Mouse (Mus musculus): ENCODE data around the gene Tcf7l2. TPM values are rescaled to one million over a fixed set of nuclear protein-coding genes. Genes with fewer than 3 reads are reported as not detected.

Tcf7l2 gene
- polyA plus RNA-seq, 1 experiment from 2014 or later = 61.7 TPM

GRCm38 (mm10) chr19:55787420-55787819 is 45.8 kb downstream of the Tcf7l2 start:
- no peak overlapping the region for H3K4me3 ChIP-seq (replicated peaks)
- no peaks in the 10 kb centered on the region for H3K9me3 ChIP-seq (replicated peaks)
- H3K4me1 ChIP-seq = peaks cover 65% of the 10 kb centered on the region
- no peaks in the 10 kb centered on the region; the same call in 1 of the 2 replicates for H3K36me3 ChIP-seq
- H3K9ac ChIP-seq = no peak overlapping the region
- ATAC-seq (replicated peaks; ENCODE audit: low FRiP score) = no peak
- 85% methylated on average over 13 of the region's 13 CpGs for WGBS
- no peak overlapping the region for H3K4me2 ChIP-seq
- H3K27ac ChIP-seq = no peak overlapping the region
- H3K27me3 ChIP-seq = no peaks in the 10 kb centered on the region

- Histone ChIP-seq H3K4me1 (peaks cover 61% of the 10 kb centered on the region), H3K27me3 (no peaks in the 10 kb centered on the region), H3K27ac (peak overlapping the region; percentile 25; the same call in 1 of the 2 replicates), H3K4me2 (no peak overlapping the region), H3K36me3 (no peaks in the 10 kb centered on the region; the same call in 1 of the 2 replicates), H3K4me3 (replicated peaks) (no peak overlapping the region), H3K9me3 (replicated peaks) (no peaks in the 10 kb centered on the region), H3K9ac (no peak overlapping the region)
- 56% methylated on average over 7 of the region's 7 CpGs for WGBS
- no peak for ATAC-seq (replicated peaks; ENCODE audit: low FRiP score)
These were observed 46.8 kb downstream of the Tcf7l2 start for GRCm38 (mm10) chr19:55788285-55788904.

- ATAC-seq (replicated peaks; ENCODE audit: low FRiP score) = no peak
- no peaks in the 10 kb centered on the region; the same call in 1 of the 2 replicates for H3K36me3 ChIP-seq
- no peak overlapping the region for H3K4me2 ChIP-seq
- 67% methylated on average over 5 of the region's 5 CpGs for WGBS
- H3K4me3 ChIP-seq (replicated peaks) = no peak overlapping the region
- H3K9me3 ChIP-seq (replicated peaks) = no peaks in the 10 kb centered on the region
- H3K4me1 ChIP-seq = peaks cover 60% of the 10 kb centered on the region
- H3K27me3 ChIP-seq = no peaks in the 10 kb centered on the region
- 0 out of 2 replicates have a peak overlapping the region, but pooled peaks have one; percentile 25 for H3K27ac ChIP-seq
- H3K9ac ChIP-seq = no peak overlapping the region
These were observed 47.3 kb downstream of the Tcf7l2 start for GRCm38 (mm10) chr19:55788905-55789295.

GRCm38 (mm10) chr19:55789838-55790237 is 48.2 kb downstream of the Tcf7l2 start:
- H3K4me2 ChIP-seq = no peak overlapping the region
- no peak for ATAC-seq (replicated peaks; ENCODE audit: low FRiP score)
- H3K27ac ChIP-seq = no peak overlapping the region
- no peaks in the 10 kb centered on the region; the same call in 1 of the 2 replicates for H3K36me3 ChIP-seq
- no peaks in the 10 kb centered on the region for H3K9me3 ChIP-seq (replicated peaks)
- H3K9ac ChIP-seq = no peak overlapping the region
- peaks cover 67% of the 10 kb centered on the region for H3K4me1 ChIP-seq
- no peak overlapping the region for H3K4me3 ChIP-seq (replicated peaks)
- no peaks in the 10 kb centered on the region for H3K27me3 ChIP-seq
- 40% methylated on average over 3 of the region's 3 CpGs for WGBS

- 83% methylated on average over 6 of the region's 6 CpGs for WGBS
These were observed 49.7 kb downstream of the Tcf7l2 start for GRCm38 (mm10) chr19:55791293-55791692.

GRCm38 (mm10) chr19:55791886-55792285 is 50.3 kb downstream of the Tcf7l2 start:
- H3K36me3 ChIP-seq = no peaks in the 10 kb centered on the region; the same call in 1 of the 2 replicates
- no peaks in the 10 kb centered on the region for H3K9me3 ChIP-seq (replicated peaks)
- no peak overlapping the region for H3K4me3 ChIP-seq (replicated peaks)
- peaks cover 71% of the 10 kb centered on the region for H3K4me1 ChIP-seq
- H3K27ac ChIP-seq = no peak overlapping the region
- 83% methylated on average over 6 of the region's 6 CpGs for WGBS
- H3K9ac ChIP-seq = no peak overlapping the region
- no peaks in the 10 kb centered on the region for H3K27me3 ChIP-seq
- ATAC-seq (replicated peaks; ENCODE audit: low FRiP score) = no peak
- H3K4me2 ChIP-seq = no peak overlapping the region

More at GRCm38 (mm10) chr19:55791293-55791692, 49.7 kb downstream of the Tcf7l2 start:
- Histone ChIP-seq H3K27me3 (no peaks in the 10 kb centered on the region), H3K4me1 (peaks cover 65% of the 10 kb centered on the region), H3K27ac (no peak overlapping the region), H3K4me2 (no peak overlapping the region), H3K9me3 (replicated peaks) (no peaks in the 10 kb centered on the region), H3K4me3 (replicated peaks) (no peak overlapping the region), H3K36me3 (no peaks in the 10 kb centered on the region; the same call in 1 of the 2 replicates), H3K9ac (no peak overlapping the region)
- no peak for ATAC-seq (replicated peaks; ENCODE audit: low FRiP score)

- Histone ChIP-seq H3K9ac (no peak overlapping the region), H3K4me2 (no peak overlapping the region), H3K27ac (no peak overlapping the region), H3K36me3 (no peaks in the 10 kb centered on the region), H3K27me3 (no peaks in the 10 kb centered on the region), H3K4me3 (replicated peaks) (no peak overlapping the region), H3K9me3 (replicated peaks) (no peaks in the 10 kb centered on the region), H3K4me1 (peaks cover 78% of the 10 kb centered on the region)
- WGBS = 35% methylated on average over 5 of the region's 5 CpGs
- ATAC-seq (replicated peaks; ENCODE audit: low FRiP score) = no peak
These were observed 51.0 kb downstream of the Tcf7l2 start for GRCm38 (mm10) chr19:55792571-55792970.

- H3K4me1 ChIP-seq = peaks cover 83% of the 10 kb centered on the region
- no peaks in the 10 kb centered on the region for H3K27me3 ChIP-seq
- no peak overlapping the region for H3K27ac ChIP-seq
- no peaks in the 10 kb centered on the region for H3K36me3 ChIP-seq
- no peak overlapping the region for H3K9ac ChIP-seq
- H3K4me2 ChIP-seq = no peak overlapping the region
- H3K4me3 ChIP-seq (replicated peaks) = no peak overlapping the region
- no peak for ATAC-seq (replicated peaks; ENCODE audit: low FRiP score)
- H3K9me3 ChIP-seq (replicated peaks) = no peaks in the 10 kb centered on the region
- WGBS = 65% methylated on average over 4 of the region's 4 CpGs
These were observed 51.4 kb downstream of the Tcf7l2 start for GRCm38 (mm10) chr19:55793029-55793428.

- ATAC-seq (replicated peaks; ENCODE audit: low FRiP score) = no peak
- Histone ChIP-seq H3K9me3 (replicated peaks) (no peaks in the 10 kb centered on the region), H3K27me3 (no peaks in the 10 kb centered on the region), H3K4me2 (no peak overlapping the region), H3K4me1 (peaks cover 75% of the 10 kb centered on the region), H3K36me3 (no peaks in the 10 kb centered on the region), H3K27ac (peak overlapping the region; percentile 28; the same call in 1 of the 2 replicates), H3K9ac (no peak overlapping the region), H3K4me3 (replicated peaks) (no peak overlapping the region)
- 51% methylated on average over 8 of the region's 8 CpGs for WGBS
These were observed 52.8 kb downstream of the Tcf7l2 start for GRCm38 (mm10) chr19:55794194-55794945.

GRCm38 (mm10) chr19:55794946-55795340 is 53.3 kb downstream of the Tcf7l2 start:
- H3K36me3 ChIP-seq = no peaks in the 10 kb centered on the region
- ATAC-seq (replicated peaks; ENCODE audit: low FRiP score) = no peak
- H3K27me3 ChIP-seq = no peaks in the 10 kb centered on the region
- H3K4me2 ChIP-seq = no peak overlapping the region
- peaks cover 71% of the 10 kb centered on the region for H3K4me1 ChIP-seq
- H3K9me3 ChIP-seq (replicated peaks) = no peaks in the 10 kb centered on the region
- peak overlapping the region; percentile 57 for H3K27ac ChIP-seq
- no peak overlapping the region for H3K9ac ChIP-seq
- no peak overlapping the region for H3K4me3 ChIP-seq (replicated peaks)
- 71% methylated on average over 5 of the region's 5 CpGs for WGBS

GRCm38 (mm10) chr19:55795349-55795748 is 53.7 kb downstream of the Tcf7l2 start:
- no peaks in the 10 kb centered on the region for H3K9me3 ChIP-seq (replicated peaks)
- H3K36me3 ChIP-seq = no peaks in the 10 kb centered on the region
- no peaks in the 10 kb centered on the region for H3K27me3 ChIP-seq
- H3K4me3 ChIP-seq (replicated peaks) = no peak overlapping the region
- no peak for ATAC-seq (replicated peaks; ENCODE audit: low FRiP score)
- peaks cover 68% of the 10 kb centered on the region for H3K4me1 ChIP-seq
- peak overlapping the region; percentile 57 for H3K27ac ChIP-seq
- no peak overlapping the region for H3K4me2 ChIP-seq
- 70% methylated on average over 7 of the region's 7 CpGs for WGBS
- H3K9ac ChIP-seq = no peak overlapping the region

- WGBS = 55% methylated on average over 3 of the region's 3 CpGs
- Histone ChIP-seq H3K27ac (no peak overlapping the region), H3K36me3 (no peaks in the 10 kb centered on the region), H3K9ac (no peak overlapping the region), H3K4me3 (replicated peaks) (no peak overlapping the region), H3K4me1 (peaks cover 49% of the 10 kb centered on the region), H3K9me3 (replicated peaks) (no peaks in the 10 kb centered on the region), H3K27me3 (no peaks in the 10 kb centered on the region), H3K4me2 (no peak overlapping the region)
- no peak for ATAC-seq (replicated peaks; ENCODE audit: low FRiP score)
These were observed 56.2 kb downstream of the Tcf7l2 start for GRCm38 (mm10) chr19:55797834-55798233.

Data from kidney, embryonic 15.5 days (tissue).